Mouse (Mus musculus) spleen, adult 12 weeks (tissue): ENCODE results near the gene Wdr20rt.
"Not testable (repeated sequence)": the region's sequence is repeated elsewhere in the genome, so short reads cannot be mapped to it uniquely, and the experiment has no call there.

Experiments used
- DNase-seq: peaks from one replicate; pipeline ENCODE4 v3.0.0; 2022; ENCODE audit warnings: low spot score

Gene Wdr20rt

GRCm38 (mm10) chr12:65225467-65225945 is at the start of gene Wdr20rt:
Gene Wdr20rt, plus strand, starts transcription at chr12:65225517.
- no peak for DNase-seq

- DNase-seq, result no peak
Measured at GRCm38 (mm10) chr12:65187365-65187764, 38.0 kb upstream of the Wdr20rt start.

GRCm38 (mm10) chr12:65189213-65189612 is 36.1 kb upstream of the Wdr20rt start:
- no peak for DNase-seq

- no peak for DNase-seq
Measured at GRCm38 (mm10) chr12:65194003-65194530, 31.2 kb upstream of the Wdr20rt start.

GRCm38 (mm10) chr12:65201812-65202211 is 23.5 kb upstream of the Wdr20rt start:
- DNase-seq, result no peak

- DNase-seq, result no peak
Measured at GRCm38 (mm10) chr12:65206431-65206830, 18.9 kb upstream of the Wdr20rt start.

- DNase-seq, result no peak
Measured at GRCm38 (mm10) chr12:65216404-65216840, 8.9 kb upstream of the Wdr20rt start.

GRCm38 (mm10) chr12:65228628-65229027 is 3.3 kb downstream of the Wdr20rt start:
- DNase-seq, result no peak

- no peak for DNase-seq
Measured at GRCm38 (mm10) chr12:65229041-65229440, 3.7 kb downstream of the Wdr20rt start.

GRCm38 (mm10) chr12:65232801-65233200 is 7.5 kb downstream of the Wdr20rt start:
- not testable (repeated sequence) for DNase-seq

- DNase-seq, result no peak
Measured at GRCm38 (mm10) chr12:65250116-65250738, 24.9 kb downstream of the Wdr20rt start.

- no peak for DNase-seq
Measured at GRCm38 (mm10) chr12:65256887-65257286, 31.6 kb downstream of the Wdr20rt start.

- DNase-seq, result no peak
Measured at GRCm38 (mm10) chr12:65258212-65259138, 33.2 kb downstream of the Wdr20rt start.

- DNase-seq, result no peak
Measured at GRCm38 (mm10) chr12:65259139-65260111, 34.1 kb downstream of the Wdr20rt start.

GRCm38 (mm10) chr12:65268311-65268984 is 43.1 kb downstream of the Wdr20rt start:
- DNase-seq, result no peak

- DNase-seq, result no peak
Measured at GRCm38 (mm10) chr12:65269406-65269805, 44.1 kb downstream of the Wdr20rt start.

GRCm38 (mm10) chr12:65273807-65274206 is 48.5 kb downstream of the Wdr20rt start:
- no peak for DNase-seq
